Mouse (Mus musculus) small intestine, adult 2 months (tissue): ENCODE data around the gene Nufip1.

Experiments
- CTCF ChIP-seq: fragments of 200-500 bp; IDR thresholded peaks from 2 replicates; pipeline ENCODE4 v1.5.1; 2012; ENCODE audit warnings: low read depth, mild to moderate bottlenecking, control low read depth, inconsistent platforms, low read length, moderate library complexity, mixed read lengths; ENCODE audit not compliant: insufficient replicate concordance, insufficient read length; ENCODE audit errors: extremely low read depth
- POLR2A ChIP-seq: fragments of 200-500 bp; IDR thresholded peaks from 2 replicates; pipeline ENCODE4 v1.6.1; 2012; ENCODE audit warnings: low read depth, mild to moderate bottlenecking, control low read depth, inconsistent platforms, low read length, moderate library complexity

GRCm38 (mm10) chr14:76069296-76069695, 41.4 kb upstream of the Nufip1 start:
- TF ChIP-seq POLR2A (no peak), CTCF (no peak)
